Mouse (Mus musculus): Measurements from ENCODE around the gene St3gal6.
"Not testable (repeated sequence)": the region's sequence is repeated elsewhere in the genome, so short reads cannot be mapped to it uniquely, and the experiment has no call there.

Gene St3gal6

DNA sequence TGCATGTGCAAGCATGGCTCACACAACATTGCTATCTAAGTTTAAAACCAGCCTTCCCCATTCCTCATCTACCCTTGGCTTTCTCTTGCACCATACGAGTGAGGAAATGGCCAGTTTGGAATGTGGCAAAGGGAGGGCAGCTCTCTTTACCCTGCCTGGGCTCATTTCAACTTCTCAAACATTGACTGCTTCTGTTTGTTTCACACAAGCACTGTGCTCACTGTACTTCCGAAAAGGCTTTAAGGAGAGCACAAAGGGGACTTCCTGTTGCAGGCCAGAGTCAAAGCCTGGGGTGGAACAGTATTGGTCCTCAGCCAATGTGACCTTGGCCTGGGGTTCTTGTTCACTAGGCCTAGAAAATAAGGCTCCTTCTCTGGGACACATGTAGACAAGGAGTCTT is 47.7 kb downstream of the St3gal6 start:
- peak; percentile 29 for DNase-seq (ENCODE audit: low read depth, low spot score)

DNA sequence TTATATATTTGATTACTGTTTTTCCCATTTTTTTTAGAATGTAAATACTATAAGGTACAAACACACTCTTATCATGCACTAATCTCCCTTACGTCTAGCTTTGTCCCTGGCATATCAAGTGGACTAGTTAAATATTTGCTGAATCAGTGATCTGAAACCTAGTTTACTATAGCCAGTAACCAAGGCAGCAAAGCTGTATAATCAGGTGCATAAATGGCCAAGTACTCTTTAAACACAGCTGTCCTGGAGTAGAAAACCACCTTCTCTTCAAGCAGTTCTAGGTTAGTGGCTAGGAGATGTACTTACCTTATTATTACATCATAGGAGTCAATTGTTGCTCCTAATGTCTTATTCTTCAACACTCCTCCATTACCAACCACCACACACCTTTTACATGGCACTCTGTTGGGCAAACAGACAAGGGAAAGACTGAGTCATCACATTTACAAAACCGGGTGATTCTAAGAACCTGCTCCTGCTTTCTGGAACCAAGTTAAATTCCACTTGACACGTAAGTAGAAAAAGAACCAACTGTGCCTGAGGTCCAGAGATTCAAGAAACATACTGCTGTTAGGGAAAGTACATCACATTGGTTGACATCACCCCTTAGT is 48.4 kb downstream of the St3gal6 start:
- no peak for DNase-seq (ENCODE audit: low read depth, low spot score)

DNA sequence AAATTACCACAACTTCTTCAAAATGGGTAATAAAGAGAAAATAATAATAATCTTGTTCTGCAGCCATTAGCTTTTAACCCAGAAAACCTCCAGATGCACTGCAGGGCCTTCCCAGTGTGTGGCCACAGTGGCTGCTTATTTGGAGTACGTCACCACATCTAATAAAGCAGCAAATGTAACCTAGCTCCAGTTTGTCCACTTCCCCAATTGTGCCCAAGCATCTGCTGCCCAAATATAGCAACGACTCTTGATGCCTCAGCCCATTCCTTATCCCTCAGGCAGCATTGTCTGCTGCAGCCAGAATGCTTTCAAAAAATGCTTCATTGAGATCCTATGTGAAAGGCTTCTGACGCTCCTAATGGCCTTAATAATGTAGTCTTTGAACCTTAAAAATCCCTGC is 49.2 kb downstream of the St3gal6 start:
- DNase-seq (ENCODE audit: low read depth, low spot score), result peak; percentile 43

DNA sequence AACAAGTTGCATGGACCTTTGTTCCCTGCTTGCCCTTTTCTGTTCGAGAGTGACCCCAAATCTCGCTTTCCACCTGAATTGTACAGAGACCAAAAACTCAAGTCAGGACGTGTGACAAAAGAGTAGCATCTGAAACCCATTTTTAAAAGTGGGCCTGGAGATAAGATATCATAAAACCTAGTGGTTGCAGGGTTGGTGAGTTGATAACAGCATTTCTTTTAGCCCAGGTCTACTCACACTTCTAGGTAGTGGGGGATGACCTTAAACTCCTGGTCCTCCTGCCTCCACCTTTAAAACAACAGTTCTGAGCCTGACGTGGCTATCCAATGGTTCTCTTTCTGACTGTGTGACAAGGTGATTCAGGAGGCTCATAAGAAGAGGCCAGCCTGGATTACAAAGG is 53.2 kb downstream of the St3gal6 start:
- DNase-seq (ENCODE audit: low read depth, low spot score), result no peak

DNA sequence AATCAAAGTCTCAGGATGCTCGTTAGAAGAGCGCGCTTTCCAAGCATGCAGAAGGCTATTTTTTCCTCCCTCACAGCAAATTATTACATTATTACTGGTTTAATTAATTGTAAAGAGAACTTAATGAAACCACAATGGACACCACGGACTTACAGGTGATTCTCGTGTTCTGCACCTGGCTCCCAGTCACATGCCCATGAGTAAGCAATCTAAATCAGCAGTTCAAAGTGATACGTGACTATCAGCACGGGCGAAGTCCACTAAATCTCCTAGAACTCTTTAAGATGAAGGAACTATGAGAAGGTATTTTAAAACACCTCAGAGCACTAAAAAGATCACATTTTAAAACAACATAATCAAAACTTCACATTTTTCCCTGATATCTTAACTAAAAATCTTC is 54.0 kb downstream of the St3gal6 start:
- no peak for DNase-seq (ENCODE audit: low read depth, low spot score)

DNA sequence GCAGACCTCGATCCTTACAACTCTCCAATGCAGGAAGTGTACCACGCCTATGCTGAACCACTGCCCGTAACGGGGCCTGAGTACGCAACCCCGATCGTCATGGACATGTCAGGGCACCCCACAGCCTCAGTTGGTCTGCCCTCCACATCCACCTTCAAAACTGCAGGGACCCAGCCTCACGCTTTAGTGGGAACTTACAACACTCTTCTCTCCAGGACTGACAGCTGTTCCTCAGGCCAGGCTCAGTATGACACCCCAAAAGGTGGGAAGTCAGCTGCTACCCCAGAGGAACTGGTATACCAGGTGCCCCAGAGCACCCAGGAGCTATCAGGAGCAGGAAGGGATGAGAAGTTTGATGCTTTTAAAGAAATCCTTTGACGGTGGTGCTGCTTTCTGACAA is 58.6 kb downstream of the St3gal6 start:
- DNase-seq (ENCODE audit: low read depth, low spot score), result no peak

DNA sequence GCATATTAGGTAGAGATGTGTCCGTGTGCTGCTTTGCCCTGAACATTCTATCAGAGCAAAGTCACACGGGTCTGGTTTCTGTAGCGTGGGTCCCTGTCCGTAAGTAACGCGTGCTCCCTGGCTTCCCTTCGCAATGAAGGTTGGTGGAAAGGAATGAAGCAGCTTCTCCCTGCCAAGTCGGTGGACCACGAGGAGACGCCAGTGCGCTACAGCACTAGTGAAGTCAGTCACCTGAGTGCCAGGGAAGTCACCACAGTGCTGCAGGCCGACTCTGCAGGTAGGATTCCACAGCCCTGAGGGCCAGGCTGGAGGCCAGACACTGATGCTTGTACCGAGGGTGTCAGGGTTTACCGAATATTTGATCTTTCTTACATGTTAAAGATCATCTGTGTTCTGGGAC is 60.0 kb downstream of the St3gal6 start:
- no peak for DNase-seq (ENCODE audit: low read depth, low spot score)

DNA sequence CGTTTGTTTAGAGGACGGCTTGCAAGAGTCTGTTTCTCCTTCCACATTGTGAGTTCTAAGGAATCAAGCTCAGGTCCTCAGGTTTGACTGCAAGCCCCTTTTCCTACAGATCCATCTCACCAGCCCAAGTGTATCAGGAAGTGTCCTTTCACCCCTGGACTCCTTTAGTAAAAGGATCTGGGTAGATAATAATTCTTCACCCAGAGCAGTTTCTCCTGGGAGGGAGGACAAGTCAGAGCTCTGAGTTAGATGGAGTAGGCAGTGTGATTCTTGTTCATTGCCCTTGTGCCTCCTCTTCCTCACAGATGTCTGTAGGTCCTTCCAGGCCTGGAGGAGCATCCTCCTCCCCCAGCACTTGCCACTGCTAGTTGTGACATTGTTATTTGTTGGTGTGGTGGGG is 61.5 kb downstream of the St3gal6 start:
- DNase-seq (ENCODE audit: low read depth, low spot score), result no peak

DNA sequence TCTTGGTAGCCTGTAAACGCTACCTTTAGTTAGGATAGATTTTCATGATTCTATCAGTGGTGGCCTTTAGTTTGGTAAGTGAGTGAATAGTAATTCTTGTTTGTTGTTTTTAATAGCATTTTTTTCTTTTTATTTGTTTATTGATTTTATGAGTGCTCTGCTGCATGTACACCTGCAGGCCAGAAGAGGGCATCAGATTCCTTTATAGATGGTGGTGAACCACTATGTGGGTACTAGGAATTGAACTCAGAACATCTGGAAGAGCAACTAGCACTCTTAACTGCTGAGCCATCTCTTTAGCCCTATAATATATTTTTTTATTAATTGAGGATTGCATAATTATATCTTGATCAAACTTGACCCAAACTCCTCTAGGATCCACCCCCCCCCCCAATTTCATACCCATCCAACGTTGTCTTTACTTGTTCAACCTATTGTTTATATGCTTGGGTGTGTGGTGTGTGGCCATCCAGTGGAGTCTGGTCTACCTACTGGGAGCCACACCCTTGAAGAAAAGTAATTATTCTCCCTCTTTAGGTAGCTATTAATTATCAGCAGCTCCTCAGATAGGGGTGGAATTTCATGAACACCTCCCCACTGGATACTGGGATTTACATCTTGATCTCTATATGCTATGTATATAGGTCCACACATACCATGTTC is 62.1 kb downstream of the St3gal6 start:
- no peak for DNase-seq (ENCODE audit: low read depth, low spot score)

DNA sequence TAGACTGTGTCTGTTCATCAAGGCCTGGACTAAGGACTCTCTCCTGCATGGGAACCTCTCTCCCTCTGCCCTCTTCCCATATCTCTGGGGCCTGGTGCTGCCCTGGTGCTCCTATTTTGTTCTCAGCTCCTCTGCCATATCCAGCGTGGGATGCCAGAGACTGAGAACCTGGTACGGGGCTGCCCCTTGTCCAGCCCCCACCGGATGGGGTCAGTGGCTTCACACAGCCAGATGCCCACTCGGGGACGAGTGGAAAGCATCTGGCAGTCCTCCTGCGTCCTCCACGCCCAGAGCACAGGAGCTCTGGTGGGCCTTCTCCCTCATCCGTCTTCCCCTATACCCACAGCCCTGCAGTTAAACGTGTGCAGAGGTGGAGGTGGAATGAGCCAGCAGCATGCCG is 63.7 kb downstream of the St3gal6 start:
- DNase-seq (ENCODE audit: low read depth, low spot score), result no peak

DNA sequence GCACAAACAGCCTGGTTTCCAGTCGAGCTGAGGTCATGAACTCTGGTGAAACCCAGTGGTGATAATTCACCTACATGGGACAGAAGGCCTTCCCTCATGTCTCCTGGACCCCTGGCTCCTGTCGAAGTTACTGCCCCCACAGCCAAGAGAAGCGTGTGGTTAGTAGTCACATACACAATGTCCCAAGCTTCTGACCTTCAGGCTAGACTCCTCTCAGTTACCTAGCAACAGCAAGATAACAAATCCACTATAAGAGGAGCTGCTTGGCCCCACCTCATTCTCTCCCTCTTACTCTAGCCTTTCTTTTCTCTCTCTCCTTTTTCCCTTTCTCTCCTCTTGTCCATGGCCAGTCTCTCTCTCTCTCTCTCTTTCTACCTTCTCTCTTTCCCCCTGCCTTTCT is 64.1 kb downstream of the St3gal6 start:
- not testable (repeated sequence) for DNase-seq (ENCODE audit: low read depth, low spot score)

DNA sequence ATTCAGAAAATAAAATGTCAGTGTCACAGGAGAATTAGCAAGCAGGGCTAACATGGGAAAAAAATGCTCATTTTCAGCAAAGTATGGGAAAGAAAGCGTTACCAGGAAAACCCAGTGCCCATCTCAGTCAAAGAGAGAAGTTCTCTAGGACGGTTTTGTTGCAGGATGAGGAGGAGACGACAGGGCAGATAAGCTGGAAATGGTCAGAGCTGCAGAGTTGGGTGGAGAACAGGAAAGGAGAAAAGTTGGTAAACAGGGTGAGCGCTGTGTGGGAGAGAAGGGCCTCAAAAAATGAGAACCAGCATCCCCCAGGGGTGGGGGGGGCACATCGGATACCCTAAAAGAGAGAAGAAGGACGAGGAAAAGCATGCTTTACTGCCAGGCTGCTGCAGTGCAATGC is 67.1 kb downstream of the St3gal6 start:
- no peak for DNase-seq (ENCODE audit: low read depth, low spot score)

DNA sequence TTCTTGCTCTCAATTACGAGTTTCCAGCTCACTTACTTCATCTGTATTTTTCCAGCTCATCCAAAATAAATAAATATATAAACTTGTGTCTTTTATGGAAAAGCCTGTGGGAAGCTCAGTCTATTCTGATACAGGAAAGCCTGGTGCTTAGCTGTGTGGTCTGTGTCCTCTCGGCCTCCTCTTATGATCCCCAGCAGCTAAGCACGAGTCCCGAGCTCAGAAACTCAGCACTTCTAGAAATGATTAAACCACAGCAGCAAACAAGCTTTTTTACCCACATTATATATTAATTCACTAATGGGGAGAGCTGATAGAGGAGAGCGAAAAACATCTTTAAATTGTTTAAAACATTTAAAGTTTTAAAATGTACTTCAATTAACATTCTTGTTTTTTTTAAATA is 67.6 kb downstream of the St3gal6 start:
- no peak for DNase-seq (ENCODE audit: low read depth, low spot score)

DNA sequence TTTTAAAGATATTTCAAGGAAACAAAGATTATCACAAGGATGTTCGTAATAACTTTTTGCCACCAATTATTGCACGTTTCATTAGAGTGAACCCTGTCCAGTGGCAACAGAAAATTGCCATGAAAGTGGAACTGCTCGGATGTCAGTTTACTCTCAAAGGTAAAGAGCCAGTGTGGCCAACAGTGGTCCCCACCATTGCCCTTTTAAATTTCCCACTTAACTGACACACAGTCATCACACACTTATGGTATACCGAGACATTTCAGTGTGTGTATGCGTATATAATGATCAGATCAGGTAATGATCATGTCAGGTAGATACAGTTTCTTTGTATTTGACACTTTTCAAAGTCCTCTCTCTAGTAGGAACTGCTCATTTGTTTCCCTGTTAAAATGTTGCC is 68.9 kb downstream of the St3gal6 start:
- no peak for DNase-seq (ENCODE audit: low read depth, low spot score)

DNA sequence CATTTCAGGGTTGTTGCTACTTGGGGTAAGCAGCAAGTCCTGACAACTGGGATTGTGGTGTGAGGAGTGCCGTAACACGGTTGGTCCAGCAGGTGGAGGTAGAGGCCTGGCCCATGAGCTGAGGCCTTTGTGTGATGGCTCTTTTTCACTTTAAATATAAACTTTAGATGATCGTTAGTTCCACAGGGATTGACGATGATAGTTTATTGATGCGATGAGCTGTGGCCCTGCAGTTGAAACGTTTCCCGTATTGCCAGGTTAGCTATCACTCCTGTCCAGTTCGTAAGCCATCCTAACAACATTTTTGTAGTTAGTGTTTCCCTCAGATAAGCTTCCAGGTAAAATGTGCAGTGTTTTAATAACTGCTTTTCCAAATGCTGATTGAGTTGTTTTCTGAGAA is 69.4 kb downstream of the St3gal6 start:
- peak; percentile 81 for DNase-seq (ENCODE audit: low read depth, low spot score)

DNA sequence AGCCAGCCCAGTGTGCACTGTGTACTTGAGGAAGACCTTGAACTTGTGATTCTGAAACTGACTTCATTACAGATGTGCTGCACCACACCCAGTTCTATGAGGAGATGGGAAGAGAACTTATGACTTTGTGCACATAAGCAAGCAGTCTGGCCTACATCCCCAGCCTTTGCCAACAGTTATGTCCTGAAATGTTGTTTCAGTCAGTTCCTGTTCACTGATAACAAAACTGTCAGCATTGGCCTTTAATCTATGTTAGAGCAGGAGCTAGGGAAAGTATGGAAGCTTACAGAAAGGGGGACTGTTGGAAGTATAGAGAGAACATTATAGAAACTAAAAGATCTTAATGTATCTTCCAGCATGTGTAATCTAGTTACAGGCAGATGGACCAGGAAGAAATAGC is 70.2 kb downstream of the St3gal6 start:
- DNase-seq (ENCODE audit: low read depth, low spot score), result no peak

DNA sequence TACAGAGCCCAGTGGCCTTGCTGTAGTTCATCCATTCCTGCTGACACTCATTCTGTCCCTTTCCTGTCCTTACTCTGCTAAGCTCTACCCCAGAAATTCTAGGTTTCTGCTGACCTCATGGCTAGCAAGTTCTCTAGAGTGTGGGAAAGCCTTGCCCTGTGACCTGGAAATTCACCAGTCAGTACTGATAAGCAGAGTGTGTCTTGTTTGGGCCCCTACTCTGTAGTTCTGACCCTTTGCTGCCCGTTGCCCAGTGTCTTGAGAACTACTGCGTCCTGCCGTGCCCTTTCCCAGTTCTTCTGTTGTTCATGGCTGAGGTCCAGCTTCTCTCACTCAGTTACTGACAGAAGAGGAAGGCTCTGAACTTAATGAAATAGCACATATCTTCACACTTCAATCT is 70.9 kb downstream of the St3gal6 start:
- DNase-seq (ENCODE audit: low read depth, low spot score), result no peak

DNA sequence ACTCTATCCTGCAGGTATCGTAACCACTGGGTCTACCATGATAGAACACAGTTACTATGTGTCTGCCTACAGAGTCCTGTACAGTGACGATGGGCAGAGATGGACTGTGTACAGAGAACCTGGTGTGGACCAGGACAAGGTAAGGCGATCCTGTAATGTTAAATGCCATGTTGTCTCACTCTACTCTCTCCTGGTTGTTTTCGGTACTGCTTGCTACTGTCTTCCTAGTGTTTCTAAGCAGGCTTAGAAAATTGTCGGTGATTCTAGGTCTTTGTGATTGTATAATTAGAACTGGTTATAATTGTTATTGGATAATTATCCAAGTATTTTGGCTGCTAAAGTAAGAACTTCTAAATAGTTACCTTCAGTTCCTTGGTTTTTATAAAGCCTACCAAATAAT is 72.4 kb downstream of the St3gal6 start:
- no peak for DNase-seq (ENCODE audit: low read depth, low spot score)

DNA sequence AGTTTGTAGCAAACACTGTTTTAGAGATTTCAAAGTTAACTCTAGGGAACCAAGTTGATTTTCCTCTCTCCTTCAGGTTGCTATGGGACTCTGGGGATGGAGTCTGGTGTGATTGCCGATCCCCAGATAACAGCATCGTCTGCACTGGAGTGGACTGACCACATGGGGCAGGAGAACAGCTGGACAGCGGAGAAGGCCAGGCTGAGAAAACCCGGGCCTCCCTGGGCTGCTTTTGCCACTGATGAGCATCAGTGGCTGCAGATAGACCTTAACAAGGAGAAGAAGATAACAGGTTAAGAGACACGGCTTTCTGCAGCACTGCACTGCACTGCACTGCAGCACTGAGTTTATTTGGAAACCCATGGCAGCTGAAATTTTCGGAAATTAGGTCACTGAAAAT is 73.4 kb downstream of the St3gal6 start:
- DNase-seq (ENCODE audit: low read depth, low spot score), result no peak

DNA sequence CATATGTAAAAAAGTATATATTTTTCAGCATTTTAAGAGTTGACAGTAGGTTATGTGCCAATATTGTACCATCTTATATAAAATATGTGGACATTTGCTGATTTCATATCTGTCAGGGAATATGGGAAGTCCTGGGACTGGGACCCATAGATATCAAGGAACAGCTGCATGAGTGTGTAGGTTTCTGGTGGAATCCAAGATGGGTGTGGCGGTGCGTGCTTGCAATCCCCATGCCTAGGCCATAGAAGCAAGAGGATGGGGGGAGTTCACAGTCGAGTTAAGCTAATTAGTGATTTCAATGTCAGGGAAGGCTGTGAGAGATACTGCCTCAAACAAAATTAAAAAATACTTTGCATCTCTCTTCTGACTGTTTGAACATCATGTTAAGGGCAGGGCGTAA is 75.0 kb downstream of the St3gal6 start:
- DNase-seq (ENCODE audit: low read depth, low spot score), result no peak

DNA sequence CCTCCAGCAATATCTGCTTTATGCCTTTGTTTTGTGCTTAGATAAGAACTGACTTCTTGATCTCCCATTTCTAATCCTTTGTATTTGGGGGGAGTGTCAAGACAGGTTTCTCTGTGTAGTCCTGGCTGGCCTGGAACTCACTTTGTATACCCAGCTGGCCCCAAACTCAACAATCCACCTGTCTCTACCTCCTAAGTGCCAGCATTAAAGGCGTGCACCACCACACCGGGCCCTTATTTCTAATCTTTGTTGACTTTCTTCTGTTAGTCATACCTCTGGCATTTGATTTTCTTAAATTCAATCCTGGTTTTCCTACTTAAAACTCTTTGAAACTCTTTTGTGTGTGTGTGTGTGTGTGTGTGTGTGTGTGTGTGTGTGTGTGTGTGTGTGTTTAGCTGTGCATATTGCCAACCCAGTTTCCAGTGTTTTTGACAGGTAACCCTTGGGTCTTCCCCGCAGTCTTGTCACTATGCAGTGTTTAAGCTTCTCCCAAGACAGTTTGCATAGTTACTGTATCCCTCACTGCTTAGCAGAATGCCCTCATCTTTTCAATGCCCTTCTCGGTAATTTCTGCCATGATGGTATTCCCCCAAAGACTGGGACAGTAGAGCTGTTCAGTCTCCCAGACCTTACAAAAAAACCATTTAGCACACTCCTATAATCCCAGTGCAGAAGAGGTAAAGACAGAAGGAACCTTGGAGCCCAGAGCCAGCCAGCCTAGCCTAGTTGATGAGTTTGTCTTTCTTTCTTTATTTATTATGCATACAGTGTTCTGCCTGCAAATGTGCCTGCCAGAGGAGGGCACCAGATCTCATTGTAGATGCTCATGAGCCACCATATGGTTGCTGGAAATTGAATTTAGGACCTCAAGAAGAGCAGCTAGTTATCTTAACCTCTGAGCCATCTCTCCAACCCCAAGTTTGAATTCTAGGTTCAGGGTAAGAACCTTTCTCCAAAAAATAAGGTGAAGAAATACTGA is 77.5 kb downstream of the St3gal6 start:
- peak; percentile 49 for DNase-seq (ENCODE audit: low read depth, low spot score)

DNA sequence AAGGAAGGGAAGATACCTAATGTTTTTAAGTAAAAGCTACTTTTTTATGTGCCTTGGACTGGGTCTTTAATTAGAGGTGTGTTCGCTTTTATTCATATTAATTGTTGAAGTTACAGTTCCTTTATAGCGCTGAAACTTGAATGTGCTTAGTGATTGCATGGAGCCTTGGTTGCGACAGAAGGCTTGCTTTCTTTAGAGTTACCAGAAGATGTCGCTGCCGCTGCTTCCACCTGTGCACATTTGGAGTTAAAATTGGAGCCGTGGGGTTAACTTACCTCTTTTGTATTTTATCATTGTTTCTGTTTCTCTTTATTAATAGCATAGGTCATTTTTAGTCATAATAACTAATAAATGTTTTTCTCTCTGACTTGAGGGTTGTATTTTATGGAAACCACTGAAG is 79.3 kb downstream of the St3gal6 start:
- peak; percentile 33 for DNase-seq (ENCODE audit: low read depth, low spot score)

DNA sequence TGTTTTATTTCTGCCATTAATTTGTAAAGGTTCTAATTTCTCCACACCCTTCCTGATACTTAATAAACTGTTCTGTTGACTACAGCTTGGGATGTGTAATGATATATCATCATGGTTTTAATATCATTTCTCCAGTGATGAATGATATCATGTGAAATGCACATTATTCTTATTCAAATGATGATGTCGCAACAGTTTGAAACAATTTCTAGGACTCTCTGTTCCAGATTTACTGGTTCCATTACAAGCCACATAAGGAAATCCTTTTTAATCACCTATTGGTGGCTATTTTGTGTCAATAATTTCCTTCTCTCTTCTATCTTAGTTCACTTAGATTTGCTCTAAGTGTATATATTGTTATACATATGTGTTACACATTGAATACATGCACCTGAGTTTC is 91.7 kb downstream of the St3gal6 start:
- DNase-seq (ENCODE audit: low read depth, low spot score), result no peak
